Mouse (Mus musculus) G1E (cell line): Measurements from ENCODE around the gene Olfr707. TPM values are rescaled to one million over a fixed set of nuclear protein-coding genes. Genes with fewer than 3 reads are reported as not detected.

Experiments used
- ATAC-seq: 2 replicates; pipeline ENCODE4 v1.8.0; 2016; ENCODE audit warnings: mild to moderate bottlenecking; ENCODE audit not compliant: insufficient number of reproducible peaks, poor library complexity, low FRiP score, severe bottlenecking; ENCODE audit errors: extremely low read depth
- DNase-seq: peaks from one replicate; pipeline ENCODE4 v3.0.0; 2012; ENCODE audit warnings: low spot score
- H3K27me3 ChIP-seq: 2 replicates; pipeline ENCODE4 v1.6.1; 2012; ENCODE audit warnings: mild to moderate bottlenecking, low read length, inconsistent platforms; ENCODE audit not compliant: insufficient read depth
- H3K36me3 ChIP-seq: replicated peaks from 2 replicates; pipeline ENCODE3; 2012; ENCODE audit warnings: mild to moderate bottlenecking, inconsistent platforms
- H3K4me1 ChIP-seq: 2 replicates; pipeline ENCODE4 v1.6.1; 2012; ENCODE audit warnings: low read depth, low read length, inconsistent platforms, mixed read lengths; ENCODE audit not compliant: insufficient read depth
- H3K4me3 ChIP-seq: 2 replicates; pipeline ENCODE4 v1.5.1; 2012; ENCODE audit warnings: low read depth, mild to moderate bottlenecking, inconsistent platforms, low read length, moderate library complexity, mixed read lengths
- H3K9me3 ChIP-seq: replicated peaks from 2 replicates; pipeline ENCODE4 v1.6.1; 2012; ENCODE audit warnings: inconsistent platforms
- CTCF ChIP-seq: IDR thresholded peaks from 2 replicates; pipeline ENCODE4 v1.5.1; 2012; ENCODE audit warnings: low read depth, low read length, inconsistent platforms, mixed read lengths
- GATA1 ChIP-seq: IDR thresholded peaks from 2 replicates; pipeline ENCODE4 v1.6.1; 2012; ENCODE audit warnings: borderline replicate concordance, low read length, inconsistent platforms, mixed read lengths
- GATA2 ChIP-seq: IDR thresholded peaks from 2 replicates; pipeline ENCODE4 v1.6.1; 2012; ENCODE audit warnings: low read depth, low read length, inconsistent platforms, borderline replicate concordance
- POLR2AphosphoS5 ChIP-seq: IDR thresholded peaks from 2 replicates; pipeline ENCODE4 v1.6.1; 2012; ENCODE audit warnings: low read depth, low read length, inconsistent platforms; ENCODE audit not compliant: insufficient replicate concordance
- TAL1 ChIP-seq: conservative IDR thresholded peaks from 2 replicates; pipeline ENCODE4 v1.6.1; 2012; ENCODE audit warnings: low read depth, low read length, inconsistent platforms, mixed read lengths
- polyA plus RNA-seq: library from polyadenylated mRNA; stranded (reverse); fragments of >175 nt; gene quantifications from 2 replicates; pipeline ENCODE4 v1.2.3, GENCODE M21; 2012
- total RNA-seq, 2 experiments: library from RNA; stranded (forward) in 1 of 2; stranded (reverse) in 1 of 2; fragments of 200-1000 nt in 1 of 2; fragments of >200 nt in 1 of 2; fragmentation: Nextera tagmentation in 1 of 2; gene quantifications; 2 replicates each; pipeline ENCODE4 v1.2.3; 2014 to 2017

Gene Olfr707
- total and polyA plus RNA-seq, 3 experiments: not detected

DNA sequence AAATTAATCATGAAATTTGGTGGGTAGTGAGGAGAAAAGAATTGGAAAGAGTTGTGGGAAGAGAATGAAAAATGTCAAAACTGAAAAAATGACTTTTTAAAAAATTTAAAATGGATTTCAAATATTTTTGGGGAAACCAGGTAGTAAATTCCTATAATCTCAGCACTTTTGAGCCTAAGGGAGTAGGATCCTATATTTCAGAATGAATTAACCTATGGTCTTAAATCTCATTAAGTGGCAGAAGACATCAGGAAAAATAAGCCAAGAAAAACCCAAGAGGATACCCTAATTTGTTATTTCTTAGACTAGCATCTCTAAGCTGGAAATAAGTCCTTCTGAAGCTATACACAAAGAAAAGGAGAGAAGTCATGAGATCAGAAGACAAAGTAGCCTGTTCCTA lies 38.2 kb downstream of the Olfr707 start, which contains the start of gene Olfr704:
Gene Olfr704 (plus strand): TSS at position 301 of the 400 bp plus-strand sequence.
- no peaks in the 10 kb centered on the region for H3K36me3 ChIP-seq
- H3K27me3 ChIP-seq: no peaks in the 10 kb centered on the region
- no peak within 1 kb of the TSS for H3K4me3 ChIP-seq
- no peaks in the 10 kb centered on the region for H3K9me3 ChIP-seq
- DNase-seq (no peak), ATAC-seq (no peak)
- no peaks in the 10 kb centered on the region for H3K4me1 ChIP-seq
- TF ChIP-seq GATA1 (no peak), POLR2AphosphoS5 (no peak), TAL1 (no peak), GATA2 (no peak), CTCF (no peak)

DNA sequence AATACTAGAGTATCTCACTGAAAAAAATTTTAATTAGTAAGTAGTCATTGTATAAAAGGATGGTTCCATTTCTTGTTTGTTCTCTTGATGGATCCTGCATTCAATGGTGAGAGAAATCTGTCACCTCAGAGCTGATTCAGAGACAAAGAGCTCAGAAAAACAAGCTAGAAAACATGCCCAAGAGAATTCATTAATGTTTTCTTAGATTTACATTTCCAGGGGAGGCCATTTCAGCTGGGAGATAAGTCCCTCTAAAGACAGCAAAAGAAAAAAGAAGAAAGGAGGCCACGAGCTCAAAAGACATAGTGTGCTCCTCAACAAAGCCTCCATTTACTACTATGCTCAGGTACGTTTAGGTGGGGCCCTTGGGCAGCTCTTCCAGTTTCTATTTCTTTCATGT lies 58.0 kb downstream of the Olfr707 start, which contains the start of gene Olfr703:
Gene Olfr703 (plus strand): TSS at position 301 of the 400 bp plus-strand sequence.
- Histone ChIP-seq H3K27me3 (0 out of 2 replicates have a peak, but pooled peaks cover 3% of the 10 kb centered on the region), H3K36me3 (no peaks in the 10 kb centered on the region), H3K4me3 (no peak within 1 kb of the TSS), H3K9me3 (no peaks in the 10 kb centered on the region), H3K4me1 (no peaks in the 10 kb centered on the region)
- ATAC-seq: no peak
- DNase-seq: no peak
- TF ChIP-seq GATA1 (no peak), CTCF (no peak), POLR2AphosphoS5 (no peak), GATA2 (no peak), TAL1 (no peak)

Other genes starting within 250 kb of the Olfr707 start
Only the 20 nearest of the 25 such genes appear.
- gene Olfr695, start 184.8 kb downstream of the Olfr707 start, total RNA-seq (2014; fragmentation: Nextera tagmentation): not detected in 2 replicates
- 0.06 and 0.11 TPM in 2 replicates for gene Olfr695, start 184.8 kb downstream of the Olfr707 start, total RNA-seq (2017)
- not detected in 2 replicates for gene Olfr695, start 184.8 kb downstream of the Olfr707 start, polyA plus RNA-seq
- not detected in 2 replicates for gene Olfr697, start 158.8 kb downstream of the Olfr707 start, total RNA-seq (2014; fragmentation: Nextera tagmentation)
- 0.22 TPM in 1 of 2 replicates, not detected in the other for gene Olfr697, start 158.8 kb downstream of the Olfr707 start, total RNA-seq (2017)
- not detected in 2 replicates for gene Olfr697, start 158.8 kb downstream of the Olfr707 start, polyA plus RNA-seq
- gene Olfr698, start 145.8 kb downstream of the Olfr707 start, total RNA-seq (2014; fragmentation: Nextera tagmentation): not detected in 2 replicates
- gene Olfr698, start 145.8 kb downstream of the Olfr707 start, total RNA-seq (2017): 0.06 and 0.11 TPM in 2 replicates
- gene Olfr698, start 145.8 kb downstream of the Olfr707 start, polyA plus RNA-seq: not detected in 2 replicates
- not detected in 2 replicates for gene Olfr699, start 108.0 kb downstream of the Olfr707 start, total RNA-seq (2014; fragmentation: Nextera tagmentation)
- 0.06 and 0.11 TPM in 2 replicates for gene Olfr699, start 108.0 kb downstream of the Olfr707 start, total RNA-seq (2017)
- not detected in 2 replicates for gene Olfr699, start 108.0 kb downstream of the Olfr707 start, polyA plus RNA-seq
- not detected in 2 replicates for gene Olfr700, start 92.4 kb downstream of the Olfr707 start, total RNA-seq (2014; fragmentation: Nextera tagmentation)
- not detected in 2 replicates for gene Olfr700, start 92.4 kb downstream of the Olfr707 start, total RNA-seq (2017)
- not detected in 2 replicates for gene Olfr700, start 92.4 kb downstream of the Olfr707 start, polyA plus RNA-seq
- gene Olfr701, start 87.1 kb downstream of the Olfr707 start, total RNA-seq (2014; fragmentation: Nextera tagmentation): not detected in 2 replicates
- gene Olfr701, start 87.1 kb downstream of the Olfr707 start, total RNA-seq (2017): 0.06 and 0.16 TPM in 2 replicates
- gene Olfr701, start 87.1 kb downstream of the Olfr707 start, polyA plus RNA-seq: not detected in 2 replicates
- gene Olfr702, start 67.3 kb downstream of the Olfr707 start, total RNA-seq (2014; fragmentation: Nextera tagmentation): not detected in 2 replicates
- gene Olfr702, start 67.3 kb downstream of the Olfr707 start, total RNA-seq (2017): 0.11 TPM in 1 of 2 replicates, not detected in the other
- not detected in 2 replicates for gene Olfr702, start 67.3 kb downstream of the Olfr707 start, polyA plus RNA-seq
- not detected in 2 replicates for gene Olfr703, start 57.9 kb downstream of the Olfr707 start, total RNA-seq (2014; fragmentation: Nextera tagmentation)
- gene Olfr703, start 57.9 kb downstream of the Olfr707 start, total RNA-seq (2017): not detected in 2 replicates
- gene Olfr703, start 57.9 kb downstream of the Olfr707 start, polyA plus RNA-seq: not detected in 2 replicates
- gene Olfr704, start 38.1 kb downstream of the Olfr707 start, total RNA-seq (2014; fragmentation: Nextera tagmentation): not detected in 2 replicates
- gene Olfr704, start 38.1 kb downstream of the Olfr707 start, total RNA-seq (2017): 0.22 TPM in 1 of 2 replicates, not detected in the other
- gene Olfr704, start 38.1 kb downstream of the Olfr707 start, polyA plus RNA-seq: not detected in 2 replicates
- not detected in 2 replicates for gene Olfr705, start 24.4 kb downstream of the Olfr707 start, total RNA-seq (2014; fragmentation: Nextera tagmentation)
- 0.05 TPM in 1 of 2 replicates, not detected in the other for gene Olfr705, start 24.4 kb downstream of the Olfr707 start, total RNA-seq (2017)
- not detected in 2 replicates for gene Olfr705, start 24.4 kb downstream of the Olfr707 start, polyA plus RNA-seq
- gene Olfr706, start 13.1 kb downstream of the Olfr707 start, total RNA-seq (2014; fragmentation: Nextera tagmentation): not detected in 2 replicates
- 0.06 TPM in 1 of 2 replicates, not detected in the other for gene Olfr706, start 13.1 kb downstream of the Olfr707 start, total RNA-seq (2017)
- gene Olfr706, start 13.1 kb downstream of the Olfr707 start, polyA plus RNA-seq: not detected in 2 replicates
- not detected in 2 replicates for gene Olfr1532-ps1, start 6.8 kb upstream of the Olfr707 start, total RNA-seq (2014; fragmentation: Nextera tagmentation)
- not detected in 2 replicates for gene Olfr1532-ps1, start 6.8 kb upstream of the Olfr707 start, total RNA-seq (2017)
- not detected in 2 replicates for gene Olfr1532-ps1, start 6.8 kb upstream of the Olfr707 start, polyA plus RNA-seq
- not detected in 2 replicates for gene Olfr709-ps1, start 31.0 kb upstream of the Olfr707 start, total RNA-seq (2014; fragmentation: Nextera tagmentation)
- 0.05 and 0.06 TPM in 2 replicates for gene Olfr709-ps1, start 31.0 kb upstream of the Olfr707 start, total RNA-seq (2017)
- gene Olfr709-ps1, start 31.0 kb upstream of the Olfr707 start, polyA plus RNA-seq: not detected in 2 replicates
- gene Olfr710, start 47.1 kb upstream of the Olfr707 start, total RNA-seq (2014; fragmentation: Nextera tagmentation): not detected in 2 replicates
- not detected in 2 replicates for gene Olfr710, start 47.1 kb upstream of the Olfr707 start, total RNA-seq (2017)
- not detected in 2 replicates for gene Olfr710, start 47.1 kb upstream of the Olfr707 start, polyA plus RNA-seq
- not detected in 2 replicates for gene Olfr6, start 62.7 kb upstream of the Olfr707 start, total RNA-seq (2014; fragmentation: Nextera tagmentation)
- gene Olfr6, start 62.7 kb upstream of the Olfr707 start, total RNA-seq (2017): 0.12 and 0.22 TPM in 2 replicates
- not detected in 2 replicates for gene Olfr6, start 62.7 kb upstream of the Olfr707 start, polyA plus RNA-seq
- not detected in 2 replicates for gene Olfr711, start 74.2 kb upstream of the Olfr707 start, total RNA-seq (2014; fragmentation: Nextera tagmentation)
- gene Olfr711, start 74.2 kb upstream of the Olfr707 start, total RNA-seq (2017): under 0.01 and 0.11 TPM in 2 replicates
- not detected in 2 replicates for gene Olfr711, start 74.2 kb upstream of the Olfr707 start, polyA plus RNA-seq
- not detected in 2 replicates for gene Olfr2, start 104.8 kb upstream of the Olfr707 start, total RNA-seq (2014; fragmentation: Nextera tagmentation)
- 0.06 TPM in 1 of 2 replicates, not detected in the other for gene Olfr2, start 104.8 kb upstream of the Olfr707 start, total RNA-seq (2017)
- gene Olfr2, start 104.8 kb upstream of the Olfr707 start, polyA plus RNA-seq: not detected in 2 replicates
- not detected in 2 replicates for gene Olfr713, start 129.9 kb upstream of the Olfr707 start, total RNA-seq (2014; fragmentation: Nextera tagmentation)
- 0.05 and 0.12 TPM in 2 replicates for gene Olfr713, start 129.9 kb upstream of the Olfr707 start, total RNA-seq (2017)
- not detected in 2 replicates for gene Olfr713, start 129.9 kb upstream of the Olfr707 start, polyA plus RNA-seq
- not detected in 2 replicates for gene Olfr714, start 169.7 kb upstream of the Olfr707 start, total RNA-seq (2014; fragmentation: Nextera tagmentation)
- gene Olfr714, start 169.7 kb upstream of the Olfr707 start, total RNA-seq (2017): 0.11 and 0.46 TPM in 2 replicates
- gene Olfr714, start 169.7 kb upstream of the Olfr707 start, polyA plus RNA-seq: not detected in 2 replicates
- not detected in 2 replicates for gene Olfr17, start 192.0 kb upstream of the Olfr707 start, total RNA-seq (2014; fragmentation: Nextera tagmentation)
- gene Olfr17, start 192.0 kb upstream of the Olfr707 start, total RNA-seq (2017): 0.06 and 0.11 TPM in 2 replicates
- not detected in 2 replicates for gene Olfr17, start 192.0 kb upstream of the Olfr707 start, polyA plus RNA-seq